Comparison of ENCODE assay signal across 13 mouse cellular contexts in the genomic region with DNA sequence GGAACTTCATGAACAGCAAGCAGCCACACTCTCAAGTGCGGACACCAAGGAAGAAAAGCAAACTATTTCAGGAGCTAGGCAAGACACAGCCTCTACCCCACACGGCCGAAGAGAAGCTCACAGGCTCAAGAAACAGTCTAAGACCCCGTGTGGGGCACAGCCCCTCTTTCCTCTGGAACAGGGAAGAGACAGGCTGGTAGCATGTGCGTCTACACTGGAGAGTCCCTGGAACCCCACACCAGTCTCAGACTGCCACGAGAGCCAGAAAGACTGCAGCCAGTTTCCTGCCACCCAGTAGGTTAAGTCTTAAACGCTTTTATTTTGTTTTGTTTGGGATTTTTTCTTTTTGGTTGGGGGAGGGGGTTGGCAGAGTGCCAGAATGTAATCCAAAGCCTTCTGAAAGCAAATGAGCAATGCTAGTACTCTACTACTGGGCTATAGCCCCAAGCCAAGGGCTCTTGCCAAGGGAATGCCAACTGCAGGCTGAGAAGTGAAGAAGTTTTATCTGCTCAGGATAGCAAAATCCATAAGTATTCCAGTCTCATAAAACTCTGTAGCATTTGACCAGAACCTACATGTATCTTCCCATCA. TPM values are rescaled to one million over a fixed set of nuclear protein-coding genes. Genes with fewer than 3 reads are reported as not detected.
DNase-seq lines count a peak whose midpoint lies in the region; ATAC-seq and TF ChIP-seq lines count a peak whose summit lies in the region.
"Had no signal": no experiment of that assay in that cellular context is flagged by ENCODE, and none has a peak within 500 bp of the region (broad histone marks: within the 10 kb centered on the region; RNA-seq: fewer than 3 reads in every experiment).

No protein-coding gene starts in this region.

- WGBS in kidney, postnatal 0 days = 59% methylated on average over 7 of the region's 7 CpGs
- 69% methylated on average over 7 of the region's 7 CpGs for WGBS in kidney, embryonic 14.5 days
- 63% methylated on average over 7 of the region's 7 CpGs for WGBS in midbrain, postnatal 0 days
- WGBS in midbrain, embryonic 15.5 days = 65% methylated on average over 7 of the region's 7 CpGs

- ATAC-seq in kidney, postnatal 0 days (replicated peaks; ENCODE audit: low FRiP score, low read depth) = no peak
- no peak for ATAC-seq in kidney, embryonic 14.5 days (ENCODE audit: low FRiP score, low TSS enrichment)
- no peak for ATAC-seq in midbrain, postnatal 0 days (ENCODE audit: low FRiP score)
- ATAC-seq in midbrain, embryonic 15.5 days (replicated peaks) = no peak
- ATAC-seq in monocyte, adult 5-6 weeks (replicated peaks; ENCODE audit: insufficient number of reproducible peaks, low FRiP score, low TSS enrichment, poor library complexity, severe bottlenecking) = no peak

- no peaks in the 10 kb centered on the region for H3K27me3 ChIP-seq in kidney, postnatal 0 days (ENCODE audit: insufficient read depth, low read length)
- no peaks in the 10 kb centered on the region for H3K27me3 ChIP-seq in kidney, embryonic 14.5 days (ENCODE audit: control insufficient read depth, insufficient read depth, low read length)
- H3K27me3 ChIP-seq in midbrain, postnatal 0 days (ENCODE audit: insufficient read depth, low read length) = no peaks in the 10 kb centered on the region
- H3K27me3 ChIP-seq in midbrain, embryonic 15.5 days (replicated peaks) = no peaks in the 10 kb centered on the region

- no peaks in the 10 kb centered on the region for H3K9me3 ChIP-seq in kidney, postnatal 0 days (replicated peaks; ENCODE audit: low read length)
- H3K9me3 ChIP-seq in kidney, embryonic 14.5 days (ENCODE audit: control insufficient read depth, low read length) = no peaks in the 10 kb centered on the region
- H3K9me3 ChIP-seq in midbrain, postnatal 0 days (ENCODE audit: low read length) = no peaks in the 10 kb centered on the region
- no peaks in the 10 kb centered on the region for H3K9me3 ChIP-seq in midbrain, embryonic 15.5 days

- peak; percentile 25 to 26 for DNase-seq in cerebellum, postnatal 14 days
- DNase-seq in cerebellum, adult 9-11 months = no peak
- DNase-seq in kidney, postnatal 0 days (ENCODE audit: low spot score) = peak; percentile 5
- DNase-seq in midbrain, postnatal 0 days (ENCODE audit: low spot score) = peak; percentile 52
- peak; percentile 55 for DNase-seq in lung, postnatal 10 days
- DNase-seq: B cell, adult 2 months; heart, adult 11 months; kidney, adult 2 months; thymus, postnatal 14 days had no signal

- H3K27ac ChIP-seq in kidney, postnatal 0 days = no peak overlapping the region
- H3K27ac ChIP-seq in kidney, embryonic 14.5 days (ENCODE audit: low read depth, low read length) = no peak overlapping the region
- no peak overlapping the region for H3K27ac ChIP-seq in midbrain, postnatal 0 days (ENCODE audit: low read depth, low read length)
- H3K27ac ChIP-seq in midbrain, embryonic 15.5 days = no peak overlapping the region
- H3K27ac ChIP-seq: macrophage had no signal

- H3K4me2 ChIP-seq in kidney, postnatal 0 days (ENCODE audit: low read length) = no peak overlapping the region
- H3K4me2 ChIP-seq in kidney, embryonic 14.5 days (replicated peaks; ENCODE audit: low read depth, low read length) = no peak overlapping the region
- H3K4me2 ChIP-seq in midbrain, postnatal 0 days (ENCODE audit: low read depth, low read length, poor library complexity, severe bottlenecking) = no peak overlapping the region
- H3K4me2 ChIP-seq in midbrain, embryonic 15.5 days = no peak overlapping the region

- no peaks in the 10 kb centered on the region for H3K4me1 ChIP-seq in kidney, postnatal 0 days (replicated peaks; ENCODE audit: insufficient read depth, low read length)
- 0 out of 2 replicates have a peak, but pooled peaks cover 4% of the 10 kb centered on the region for H3K4me1 ChIP-seq in kidney, embryonic 14.5 days (ENCODE audit: control insufficient read depth, insufficient read depth, low read length)
- no peaks in the 10 kb centered on the region for H3K4me1 ChIP-seq in midbrain, postnatal 0 days (ENCODE audit: insufficient read depth, low read length)
- peaks cover 3% of the 10 kb centered on the region; the same call in 1 of the 2 replicates for H3K4me1 ChIP-seq in midbrain, embryonic 15.5 days

- no peak overlapping the region for H3K4me3 ChIP-seq in kidney, postnatal 0 days (replicated peaks; ENCODE audit: low read depth, low read length)
- no peak overlapping the region for H3K4me3 ChIP-seq in kidney, embryonic 14.5 days (ENCODE audit: low read length)
- no peak overlapping the region for H3K4me3 ChIP-seq in midbrain, postnatal 0 days (ENCODE audit: low read depth, low read length)
- no peak overlapping the region for H3K4me3 ChIP-seq in midbrain, embryonic 15.5 days

- peaks cover 41% of the 10 kb centered on the region for H3K36me3 ChIP-seq in kidney, postnatal 0 days (ENCODE audit: insufficient read depth, low read length)
- H3K36me3 ChIP-seq in kidney, embryonic 14.5 days (ENCODE audit: control insufficient read depth, insufficient read depth, low read length) = peaks cover 82% of the 10 kb centered on the region
- peaks cover 30% of the 10 kb centered on the region for H3K36me3 ChIP-seq in midbrain, postnatal 0 days (ENCODE audit: insufficient read depth, low read length)
- H3K36me3 ChIP-seq in midbrain, embryonic 15.5 days (replicated peaks) = peaks cover 26% of the 10 kb centered on the region

- no peak for TF ChIP-seq CTCF in kidney, postnatal 0 days (IDR thresholded peaks at IDR 0.05; ENCODE audit: low read depth)
- TF ChIP-seq CTCF in midbrain, postnatal 0 days (IDR thresholded peaks at IDR 0.05) = no peak

- H3K9ac ChIP-seq in kidney, postnatal 0 days (ENCODE audit: low read depth, low read length) = no peak overlapping the region
- H3K9ac ChIP-seq in kidney, embryonic 14.5 days (ENCODE audit: low read depth, low read length) = no peak overlapping the region
- no peak overlapping the region for H3K9ac ChIP-seq in midbrain, postnatal 0 days (replicated peaks; ENCODE audit: low read length, poor library complexity, severe bottlenecking)
- no peak overlapping the region for H3K9ac ChIP-seq in midbrain, embryonic 15.5 days

RNA-seq across cellular contexts. Expression of a gene that starts 8.3 kb away (rescaled TPM):
- 101 and 111 TPM in 2 replicates for polyA plus RNA-seq in kidney, postnatal 0 days (2015; fragmentation: Nextera tagmentation; extraction: Ambion mirVana)
- 131 and 142 TPM in 2 replicates for polyA plus RNA-seq in kidney, embryonic 14.5 days (2014; fragmentation: Nextera tagmentation; extraction: Ambion mirVana)
- 87.0 and 88.2 TPM in 2 replicates for total RNA-seq in midbrain, postnatal 0 days (2014; rRNA removed)
- 100 and 108 TPM in 2 replicates for polyA plus RNA-seq in midbrain, postnatal 0 days (2015; fragmentation: Nextera tagmentation; extraction: Ambion mirVana)
- 146 and 156 TPM in 2 replicates for polyA plus RNA-seq in midbrain, embryonic 15.5 days (2015; fragmentation: Nextera tagmentation; extraction: Ambion mirVana)
- total RNA-seq in monocyte, adult 5-6 weeks (2017) = 116 to 187 TPM (median 132 TPM) in 3 replicates

RNA-seq across cellular contexts. Expression of a gene that starts 22.2 kb away (rescaled TPM):
- polyA plus RNA-seq in kidney, postnatal 0 days (2015; fragmentation: Nextera tagmentation; extraction: Ambion mirVana) = 16.9 and 17.5 TPM in 2 replicates
- polyA plus RNA-seq in kidney, embryonic 14.5 days (2014; fragmentation: Nextera tagmentation; extraction: Ambion mirVana) = 64.3 and 72.8 TPM in 2 replicates
- 4.3 and 4.5 TPM in 2 replicates for total RNA-seq in midbrain, postnatal 0 days (2014; rRNA removed)
- 5.3 and 5.9 TPM in 2 replicates for polyA plus RNA-seq in midbrain, postnatal 0 days (2015; fragmentation: Nextera tagmentation; extraction: Ambion mirVana)
- polyA plus RNA-seq in midbrain, embryonic 15.5 days (2015; fragmentation: Nextera tagmentation; extraction: Ambion mirVana) = 15.2 and 15.6 TPM in 2 replicates
- total RNA-seq in monocyte, adult 5-6 weeks (2017) = 0.53 to 2.7 TPM (median 1.5 TPM) in 3 replicates

RNA-seq across cellular contexts. Expression of a gene that starts 29.5 kb away (rescaled TPM):
- polyA plus RNA-seq in kidney, postnatal 0 days (2015; fragmentation: Nextera tagmentation; extraction: Ambion mirVana) = 46.1 and 47.0 TPM in 2 replicates
- 55.3 and 66.5 TPM in 2 replicates for polyA plus RNA-seq in kidney, embryonic 14.5 days (2014; fragmentation: Nextera tagmentation; extraction: Ambion mirVana)
- 8.3 and 18.6 TPM in 2 replicates for total RNA-seq in midbrain, postnatal 0 days (2014; rRNA removed)
- polyA plus RNA-seq in midbrain, postnatal 0 days (2015; fragmentation: Nextera tagmentation; extraction: Ambion mirVana) = 11.5 and 11.8 TPM in 2 replicates
- 29.8 and 32.7 TPM in 2 replicates for polyA plus RNA-seq in midbrain, embryonic 15.5 days (2015; fragmentation: Nextera tagmentation; extraction: Ambion mirVana)
- total RNA-seq in monocyte, adult 5-6 weeks (2017) = 39.0 to 54.2 TPM (median 52.4 TPM) in 3 replicates

RNA-seq across cellular contexts. Expression of a gene that starts 33.2 kb away (rescaled TPM):
- 30.5 and 32.5 TPM in 2 replicates for polyA plus RNA-seq in kidney, postnatal 0 days (2015; fragmentation: Nextera tagmentation; extraction: Ambion mirVana)
- 50.1 and 54.5 TPM in 2 replicates for polyA plus RNA-seq in kidney, embryonic 14.5 days (2014; fragmentation: Nextera tagmentation; extraction: Ambion mirVana)
- total RNA-seq in midbrain, postnatal 0 days (2014; rRNA removed) = 63.5 and 71.0 TPM in 2 replicates
- polyA plus RNA-seq in midbrain, postnatal 0 days (2015; fragmentation: Nextera tagmentation; extraction: Ambion mirVana) = 91.9 and 100 TPM in 2 replicates
- 167 and 172 TPM in 2 replicates for polyA plus RNA-seq in midbrain, embryonic 15.5 days (2015; fragmentation: Nextera tagmentation; extraction: Ambion mirVana)
- 1.1 to 10.3 TPM (median 3.9 TPM) in 3 replicates for total RNA-seq in monocyte, adult 5-6 weeks (2017)

RNA-seq across cellular contexts. Expression of a gene that starts 41.7 kb away (rescaled TPM):
- polyA plus RNA-seq in kidney, postnatal 0 days (2015; fragmentation: Nextera tagmentation; extraction: Ambion mirVana) = 9.0 and 9.1 TPM in 2 replicates
- 9.1 and 11.9 TPM in 2 replicates for polyA plus RNA-seq in kidney, embryonic 14.5 days (2014; fragmentation: Nextera tagmentation; extraction: Ambion mirVana)
- total RNA-seq in midbrain, postnatal 0 days (2014; rRNA removed) = 60.2 and 60.3 TPM in 2 replicates
- 48.9 and 51.8 TPM in 2 replicates for polyA plus RNA-seq in midbrain, postnatal 0 days (2015; fragmentation: Nextera tagmentation; extraction: Ambion mirVana)
- 37.3 and 43.7 TPM in 2 replicates for polyA plus RNA-seq in midbrain, embryonic 15.5 days (2015; fragmentation: Nextera tagmentation; extraction: Ambion mirVana)
- 0.96 to 1.5 TPM (median 1.2 TPM) in 3 replicates for total RNA-seq in monocyte, adult 5-6 weeks (2017)
